Mouse (Mus musculus) hindbrain, embryonic 15.5 days (tissue): ENCODE results near the gene Rab4b. TPM values are rescaled to one million over a fixed set of nuclear protein-coding genes. Genes with fewer than 3 reads are reported as not detected.

Experiments
- ATAC-seq: fragments of 200-750 bp; cut with Nextera tagmentation; 2 replicates; pipeline ENCODE4 v1.8.0; 2017; ENCODE audit warnings: low read depth, moderate number of reproducible peaks, moderate TSS enrichment; ENCODE audit not compliant: low FRiP score
- H3K27ac ChIP-seq: fragments of 300-500 bp; sonication (generic); replicated peaks from 2 replicates; pipeline ENCODE4 v1.5.1; 2015; ENCODE audit warnings: mild to moderate bottlenecking, inconsistent platforms
- H3K27me3 ChIP-seq: fragments of 300-500 bp; sonication (generic); 2 replicates; pipeline ENCODE4 v1.6.1; 2015; ENCODE audit warnings: control low read depth, inconsistent platforms
- H3K36me3 ChIP-seq: fragments of 300-500 bp; sonication (generic); 2 replicates; pipeline ENCODE4 v1.6.1; 2015; ENCODE audit warnings: control low read depth, inconsistent platforms
- H3K4me1 ChIP-seq: fragments of 300-500 bp; sonication (generic); replicated peaks from 2 replicates; pipeline ENCODE4 v1.6.1; 2015; ENCODE audit warnings: control low read depth, inconsistent platforms
- H3K4me2 ChIP-seq: fragments of 300-500 bp; sonication (generic); 2 replicates; pipeline ENCODE4 v1.6.1; 2015; ENCODE audit warnings: moderate library complexity, mild to moderate bottlenecking, inconsistent platforms
- H3K4me3 ChIP-seq: fragments of 300-500 bp; sonication (generic); 2 replicates; pipeline ENCODE4 v1.5.1; 2015; ENCODE audit warnings: mild to moderate bottlenecking, inconsistent platforms
- H3K9ac ChIP-seq: fragments of 300-500 bp; sonication (generic); 2 replicates; pipeline ENCODE4 v1.6.1; 2015; ENCODE audit warnings: inconsistent platforms
- H3K9me3 ChIP-seq: fragments of 300-500 bp; sonication (generic); 2 replicates; pipeline ENCODE4 v1.6.1; 2016; ENCODE audit warnings: control low read depth, inconsistent platforms
- WGBS: fragments of 180-500 bp; shearing (Covaris S2); methylation state at CpG from one replicate; pipeline ENCODE4 v1.1.7; 2015; 5-methylcytosine and 5-hydroxymethylcytosine counted together
- polyA plus RNA-seq: library from polyadenylated mRNA; unstranded; fragments of >200 nt; fragmentation: Nextera tagmentation; extraction: Ambion mirVana; gene quantifications from 2 replicates; pipeline ENCODE4 v1.2.1, GENCODE M21; 2015

Gene Rab4b
- polyA plus RNA-seq, 1 experiment from 2014 or later = 111 TPM

DNA sequence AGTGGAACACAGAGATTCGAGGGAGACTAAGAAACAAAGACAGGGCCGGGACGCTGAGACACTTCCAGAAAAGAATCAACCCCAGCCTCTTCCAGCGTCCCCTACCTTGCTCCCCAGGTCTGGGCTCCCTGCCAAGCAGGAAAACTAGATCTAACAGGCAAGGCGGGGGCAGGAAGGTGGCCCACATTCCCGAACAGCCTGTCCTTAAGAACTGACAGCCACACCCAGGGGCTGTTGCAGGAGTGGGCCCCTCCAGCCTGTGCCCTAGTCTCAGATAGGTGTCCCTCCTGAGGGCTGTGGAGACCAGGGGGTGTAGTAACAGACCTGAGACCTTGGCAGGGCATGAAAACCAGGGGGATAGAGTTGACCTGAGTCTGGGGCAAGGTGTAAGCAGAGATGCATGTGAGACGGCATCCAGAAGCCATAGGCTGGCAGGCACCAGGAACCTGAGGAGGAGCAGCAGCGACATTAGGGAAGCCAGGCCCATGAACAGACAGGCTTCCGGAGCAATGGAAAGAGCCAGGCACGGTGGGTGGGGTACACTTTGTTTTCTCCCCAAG, 25.4 kb downstream of the Rab4b start, which contains the start of gene Cyp2t4:
Gene Cyp2t4, plus strand, starts transcription at position 510 of the 560 bp plus-strand sequence.
- peak; percentile 44; the same call in 1 of the 2 replicates for ATAC-seq
- no peaks in the 10 kb centered on the region for H3K27me3 ChIP-seq

DNA sequence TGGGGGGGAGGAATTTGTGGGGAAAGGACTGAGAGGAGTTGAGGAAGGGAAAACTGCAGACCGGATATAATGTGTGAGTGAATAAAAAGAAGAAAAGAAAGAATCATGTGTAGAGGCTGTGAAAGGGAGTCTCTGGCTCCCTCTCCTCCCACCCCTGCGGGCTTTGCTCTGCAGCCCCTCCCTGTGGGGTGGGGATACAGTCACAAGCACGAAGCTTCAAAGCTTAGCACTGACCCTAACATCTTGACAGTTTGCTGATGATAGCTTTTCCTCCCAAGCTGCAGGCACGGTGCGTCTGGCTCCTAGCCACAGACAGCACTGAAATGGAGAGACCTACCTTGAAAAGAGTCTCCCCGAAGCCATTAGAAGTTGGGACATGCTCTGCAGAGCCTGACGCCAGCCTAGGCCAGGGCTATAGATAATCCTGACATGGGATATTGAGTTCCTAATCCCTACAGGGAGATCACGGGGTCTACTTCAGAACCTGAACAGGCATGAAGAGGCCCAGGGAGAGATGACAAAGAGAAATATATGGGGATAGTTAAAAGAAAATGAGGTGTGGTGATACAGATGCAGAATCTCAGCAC, 42.2 kb downstream of the Rab4b start:
- ATAC-seq = no peak
- WGBS = 69% methylated on average over 8 of the region's 8 CpGs
- no peak overlapping the region for H3K4me2 ChIP-seq

More for the DNA sequence above, 25.4 kb downstream of the Rab4b start, which contains the start of gene Cyp2t4:
- Histone ChIP-seq H3K4me3 (no peak within 1 kb of the TSS), H3K9ac (no peak within 1 kb of the TSS), H3K36me3 (peaks cover 12% of the 10 kb centered on the region), H3K4me1 (no peaks in the 10 kb centered on the region), H3K9me3 (no peaks in the 10 kb centered on the region), H3K27ac (no peak within 1 kb of the TSS), H3K4me2 (no peak within 1 kb of the TSS)
- WGBS = 77% methylated on average over 10 of the region's 10 CpGs

DNA sequence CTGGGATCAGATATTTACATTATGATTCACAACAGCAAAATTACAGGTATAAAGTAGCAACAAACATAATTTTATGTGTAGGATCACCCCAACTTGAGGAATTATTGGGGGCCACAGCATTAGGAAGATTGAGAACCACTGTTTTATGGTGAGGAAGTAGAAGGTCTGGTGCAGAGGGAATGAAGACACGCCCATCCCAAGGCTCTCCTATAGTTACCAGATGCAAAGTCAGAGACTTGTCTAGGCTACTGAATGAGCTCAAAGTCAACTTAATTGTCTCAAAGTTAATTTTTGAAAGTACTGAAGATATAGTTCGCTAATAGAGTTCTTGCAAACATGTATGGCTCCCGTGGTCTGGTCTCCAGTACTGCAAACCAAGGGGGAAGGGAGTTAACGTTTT, 44.9 kb downstream of the Rab4b start:
- no peak for ATAC-seq
- no peaks in the 10 kb centered on the region for H3K27me3 ChIP-seq
- 88% methylated on average over 4 of the region's 4 CpGs for WGBS

More for the DNA sequence above, 42.2 kb downstream of the Rab4b start:
- Histone ChIP-seq H3K36me3 (no peaks in the 10 kb centered on the region), H3K27me3 (no peaks in the 10 kb centered on the region), H3K4me1 (no peaks in the 10 kb centered on the region), H3K9ac (no peak overlapping the region), H3K4me3 (no peak overlapping the region), H3K9me3 (no peaks in the 10 kb centered on the region; the same call in 1 of the 2 replicates), H3K27ac (no peak overlapping the region)

DNA sequence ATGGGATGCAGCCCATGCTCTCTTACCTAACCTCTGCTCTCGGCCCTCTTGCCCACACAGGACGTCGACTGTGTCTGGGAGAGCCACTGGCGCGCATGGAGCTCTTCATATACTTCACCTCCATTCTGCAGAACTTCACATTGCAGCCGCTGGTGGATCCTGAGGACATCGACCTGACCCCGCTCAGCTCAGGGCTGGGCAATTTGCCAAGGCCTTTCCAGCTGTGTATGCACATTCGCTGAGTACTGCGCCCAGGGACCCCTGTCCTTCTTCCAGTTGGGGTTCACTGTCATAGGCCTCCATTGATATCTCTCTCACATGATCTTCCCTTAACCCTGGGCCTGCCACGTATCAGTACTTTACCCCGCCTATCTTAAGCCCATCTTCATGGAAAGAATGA, 45.5 kb downstream of the Rab4b start:
- H3K27ac ChIP-seq = no peak overlapping the region
- H3K36me3 ChIP-seq = no peaks in the 10 kb centered on the region
- no peak overlapping the region for H3K4me3 ChIP-seq
- H3K4me1 ChIP-seq = no peaks in the 10 kb centered on the region
- H3K9me3 ChIP-seq = no peaks in the 10 kb centered on the region
- no peak for ATAC-seq
- 69% methylated on average over 12 of the region's 12 CpGs for whole genome bisulfite sequencing
- no peak overlapping the region for H3K4me2 ChIP-seq
- H3K9ac ChIP-seq = no peak overlapping the region
- H3K27me3 ChIP-seq = no peaks in the 10 kb centered on the region

More for the DNA sequence above, 44.9 kb downstream of the Rab4b start:
- H3K36me3 ChIP-seq = no peaks in the 10 kb centered on the region
- no peak overlapping the region for H3K4me3 ChIP-seq
- H3K4me1 ChIP-seq = no peaks in the 10 kb centered on the region
- H3K9ac ChIP-seq = no peak overlapping the region
- H3K9me3 ChIP-seq = no peaks in the 10 kb centered on the region
- H3K4me2 ChIP-seq = no peak overlapping the region
- no peak overlapping the region for H3K27ac ChIP-seq

DNA sequence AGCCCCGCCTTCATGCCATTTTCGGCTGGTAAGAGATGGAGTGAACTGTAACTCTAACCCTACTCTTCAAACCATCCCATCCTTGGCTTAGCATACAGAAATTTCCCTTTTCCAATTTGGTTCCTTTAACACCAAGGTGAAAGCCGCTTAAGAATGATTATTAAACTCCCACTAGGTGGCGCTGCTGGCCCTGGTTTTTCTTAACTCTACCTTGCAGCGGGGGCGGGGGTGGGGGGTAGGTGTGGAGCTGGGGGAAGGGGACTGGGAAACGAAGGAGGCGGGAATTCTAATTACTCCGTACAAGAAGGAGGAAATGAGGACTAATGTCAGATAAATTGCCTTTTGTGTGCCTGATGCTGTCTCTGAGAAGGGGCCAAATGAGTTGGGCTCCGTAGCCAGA, 46.1 kb downstream of the Rab4b start:
- ATAC-seq = no peak
- H3K27me3 ChIP-seq = no peaks in the 10 kb centered on the region
- 17% methylated on average over 10 of the region's 10 CpGs for WGBS
- H3K4me1 ChIP-seq = no peaks in the 10 kb centered on the region
- no peaks in the 10 kb centered on the region for H3K9me3 ChIP-seq
- no peaks in the 10 kb centered on the region for H3K36me3 ChIP-seq
- no peak overlapping the region for H3K4me2 ChIP-seq
- no peak overlapping the region for H3K27ac ChIP-seq
- no peak overlapping the region for H3K9ac ChIP-seq
- H3K4me3 ChIP-seq = no peak overlapping the region

DNA sequence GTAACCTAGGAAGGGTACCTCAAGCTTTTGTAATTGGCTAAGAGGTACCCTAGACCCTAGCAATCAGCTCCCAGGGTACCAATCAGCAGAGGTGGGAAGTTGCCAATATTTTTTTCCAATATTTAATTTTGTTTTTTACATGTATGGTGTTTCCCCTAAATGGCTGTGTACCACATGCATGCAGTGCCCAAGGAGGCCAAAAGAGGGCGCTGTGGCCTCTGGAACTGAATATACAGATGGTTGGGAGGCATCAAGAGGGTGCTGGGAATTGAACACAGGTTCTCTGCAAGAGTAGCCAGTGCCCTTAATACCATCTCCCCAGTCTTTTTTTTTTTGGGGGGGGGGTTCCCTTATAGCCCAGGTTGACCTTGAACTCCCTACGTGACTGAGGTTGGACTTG, 47.3 kb downstream of the Rab4b start:
- no peaks in the 10 kb centered on the region for H3K9me3 ChIP-seq
- no peaks in the 10 kb centered on the region for H3K36me3 ChIP-seq
- H3K27me3 ChIP-seq = no peaks in the 10 kb centered on the region
- no peak for ATAC-seq
- no peak overlapping the region for H3K9ac ChIP-seq
- 69% methylated on average over 2 of the region's 2 CpGs for WGBS
- no peak overlapping the region for H3K4me3 ChIP-seq
- H3K4me2 ChIP-seq = no peak overlapping the region
- no peak overlapping the region for H3K27ac ChIP-seq
- H3K4me1 ChIP-seq = no peaks in the 10 kb centered on the region

DNA sequence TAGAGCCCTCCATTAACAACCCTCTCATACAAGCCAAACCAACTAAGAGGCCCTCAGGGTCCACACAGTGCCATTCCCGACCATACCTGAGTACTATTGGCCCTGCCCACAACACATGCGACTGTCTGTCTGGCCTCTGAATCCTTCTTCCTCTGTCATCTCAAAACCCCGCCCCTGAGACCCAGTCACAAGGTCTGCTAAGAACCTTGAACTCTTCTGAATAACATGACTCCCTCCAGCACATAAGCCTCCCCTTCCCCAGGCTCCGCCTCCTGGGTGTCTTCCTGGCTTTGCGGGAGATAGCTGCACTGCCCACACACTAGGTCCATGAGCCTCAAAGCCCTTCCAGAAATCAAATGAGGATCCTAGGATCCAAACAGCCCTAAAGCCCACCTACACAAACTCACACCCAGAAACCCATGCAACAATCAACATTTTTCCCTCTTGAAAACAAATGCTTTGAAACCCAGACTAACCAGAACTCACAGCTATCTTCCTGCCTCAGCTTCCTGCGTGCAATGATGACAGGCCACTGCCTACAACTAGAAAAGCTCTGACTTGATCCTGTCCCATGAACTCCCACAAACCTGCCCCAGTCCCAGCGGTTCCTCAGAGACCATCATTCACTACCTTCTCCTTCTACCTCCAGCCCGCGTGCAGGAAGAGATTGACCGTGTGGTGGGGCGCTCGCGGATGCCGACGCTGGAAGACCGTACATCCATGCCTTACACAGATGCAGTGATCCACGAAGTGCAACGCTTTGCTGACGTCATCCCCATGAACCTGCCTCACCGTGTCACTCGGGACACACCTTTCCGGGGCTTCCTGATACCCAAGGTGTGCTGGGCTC, 48.0 kb downstream of the Rab4b start:
- Histone ChIP-seq H3K27me3 (no peaks in the 10 kb centered on the region), H3K4me3 (no peak overlapping the region), H3K9me3 (no peaks in the 10 kb centered on the region), H3K27ac (no peak overlapping the region), H3K4me2 (no peak overlapping the region), H3K4me1 (no peaks in the 10 kb centered on the region), H3K9ac (no peak overlapping the region), H3K36me3 (no peaks in the 10 kb centered on the region)
- 90% methylated on average over 22 of the region's 22 CpGs for WGBS
- ATAC-seq = no peak

DNA sequence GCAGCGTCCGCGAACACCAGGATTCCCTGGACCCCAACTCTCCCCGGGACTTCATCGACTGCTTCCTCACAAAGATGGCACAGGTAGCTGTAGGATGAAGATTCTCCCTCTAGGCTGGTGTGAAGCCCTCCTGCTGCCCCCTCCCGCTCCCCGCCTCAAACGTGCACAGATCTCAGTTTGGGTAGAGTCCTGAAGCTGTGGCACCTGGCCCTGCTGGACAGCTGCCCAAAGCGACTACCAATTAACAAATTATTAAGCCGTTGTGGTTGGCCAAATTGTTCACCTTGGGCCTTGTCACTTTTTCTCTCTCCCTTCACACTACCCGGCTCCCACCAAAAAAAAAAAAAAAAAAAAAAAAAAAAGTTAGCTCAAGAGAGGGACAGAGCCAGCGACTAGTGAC, 48.9 kb downstream of the Rab4b start:
- Histone ChIP-seq H3K4me1 (no peaks in the 10 kb centered on the region), H3K9me3 (no peaks in the 10 kb centered on the region), H3K4me3 (no peak overlapping the region), H3K36me3 (no peaks in the 10 kb centered on the region), H3K27ac (no peak overlapping the region), H3K27me3 (no peaks in the 10 kb centered on the region), H3K9ac (no peak overlapping the region), H3K4me2 (no peak overlapping the region)
- ATAC-seq = no peak
- 91% methylated on average over 12 of the region's 12 CpGs for WGBS

DNA sequence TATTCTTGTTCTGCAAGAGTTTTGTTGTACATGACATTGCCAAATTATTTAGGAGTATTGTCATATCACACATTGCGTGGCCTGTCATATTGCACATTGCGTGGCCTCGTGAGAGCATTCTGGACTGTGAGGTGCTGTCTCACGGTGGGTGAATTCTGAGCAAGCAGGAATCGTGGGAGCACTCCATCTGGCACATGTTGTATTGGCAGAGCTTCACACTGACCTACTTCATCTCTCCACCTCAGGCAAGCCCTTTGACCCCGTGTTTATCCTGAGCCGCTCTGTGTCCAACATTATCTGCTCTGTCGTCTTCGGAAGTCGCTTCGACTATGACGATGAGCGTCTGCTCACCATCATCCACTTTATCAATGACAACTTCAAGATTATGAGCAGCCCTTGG, 49.8 kb downstream of the Rab4b start:
- Histone ChIP-seq H3K36me3 (no peaks in the 10 kb centered on the region), H3K9me3 (no peaks in the 10 kb centered on the region), H3K4me1 (no peaks in the 10 kb centered on the region), H3K4me2 (no peak overlapping the region), H3K4me3 (no peak overlapping the region), H3K27ac (no peak overlapping the region), H3K9ac (no peak overlapping the region), H3K27me3 (no peaks in the 10 kb centered on the region)
- 95% methylated on average over 13 of the region's 13 CpGs for WGBS
- ATAC-seq = no peak

DNA sequence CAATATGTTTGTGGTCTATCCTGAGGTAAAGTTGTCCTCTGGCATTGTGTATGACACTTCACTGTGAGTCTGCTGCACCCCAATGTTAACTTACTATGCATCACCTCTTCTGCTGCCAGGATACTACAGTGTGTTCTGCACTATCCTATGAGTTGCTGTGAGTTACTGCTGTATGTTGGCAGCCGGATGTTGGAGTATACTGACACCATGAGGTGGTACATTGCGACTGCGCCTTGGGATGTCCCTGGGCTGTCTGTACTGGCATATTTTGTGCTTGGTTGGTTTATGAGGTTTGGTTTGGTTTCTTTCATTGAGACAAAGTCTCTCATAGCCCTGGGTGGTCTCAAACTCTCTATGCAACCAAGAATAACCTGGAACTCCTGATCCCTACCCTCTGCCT, 50.5 kb downstream of the Rab4b start:
- Histone ChIP-seq H3K4me2 (no peak overlapping the region), H3K36me3 (no peaks in the 10 kb centered on the region), H3K4me1 (no peaks in the 10 kb centered on the region), H3K27ac (no peak overlapping the region), H3K9ac (no peak overlapping the region), H3K27me3 (no peaks in the 10 kb centered on the region), H3K9me3 (no peaks in the 10 kb centered on the region), H3K4me3 (no peak overlapping the region)
- no peak for ATAC-seq
- WGBS = 52% methylated on average over 3 of the region's 3 CpGs

DNA sequence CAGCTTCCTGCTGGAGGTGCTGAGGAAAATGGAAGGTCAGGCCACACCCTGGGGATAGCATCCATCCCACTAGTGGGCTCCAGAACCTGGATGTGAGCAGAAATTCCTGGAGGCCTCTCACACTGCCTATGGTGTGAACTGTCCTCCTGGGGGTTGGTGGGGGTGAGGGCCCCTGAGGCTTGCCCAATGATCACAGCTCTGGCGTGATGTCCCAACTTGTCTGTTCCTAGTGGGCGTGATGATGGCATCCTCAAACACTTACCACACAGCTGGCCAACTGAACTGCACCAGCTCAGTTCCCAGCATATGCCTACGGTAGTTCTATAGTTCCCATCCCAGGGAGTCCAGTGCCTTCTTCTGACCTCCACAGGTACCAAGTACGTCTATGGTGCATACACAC, 53.7 kb downstream of the Rab4b start:
- H3K27ac ChIP-seq = no peak overlapping the region
- ATAC-seq = no peak
- no peak overlapping the region for H3K9ac ChIP-seq
- no peaks in the 10 kb centered on the region for H3K4me1 ChIP-seq
- WGBS = 87% methylated on average over 4 of the region's 4 CpGs
- no peaks in the 10 kb centered on the region for H3K9me3 ChIP-seq
- H3K4me2 ChIP-seq = no peak overlapping the region
- H3K4me3 ChIP-seq = no peak overlapping the region
- H3K27me3 ChIP-seq = no peaks in the 10 kb centered on the region
- H3K36me3 ChIP-seq = no peaks in the 10 kb centered on the region

DNA sequence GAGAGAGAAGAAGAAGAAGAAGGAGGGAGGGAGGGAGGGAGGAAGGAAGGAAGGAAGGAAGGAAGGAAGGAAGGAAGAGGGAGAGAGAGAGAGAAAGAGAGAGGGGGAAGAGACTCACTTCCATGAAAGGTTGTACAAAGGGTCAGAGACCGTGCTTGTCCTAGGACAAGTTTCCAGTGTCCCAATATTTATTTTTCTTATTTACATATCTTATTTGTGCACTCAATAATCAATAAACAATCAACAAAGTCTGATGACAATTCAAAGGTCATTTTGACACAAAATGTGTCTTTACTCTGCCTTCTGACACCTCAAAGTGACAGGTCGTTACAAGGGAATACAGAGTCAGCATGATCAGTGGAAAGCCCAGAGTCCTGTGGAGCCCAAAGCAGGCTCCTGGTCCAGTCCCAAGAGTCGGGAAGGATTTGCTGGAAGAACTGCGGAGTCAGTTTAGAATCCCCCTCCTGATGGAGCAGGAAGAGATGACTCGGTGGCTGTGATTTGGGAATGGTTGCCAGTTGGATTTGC, 54.3 kb downstream of the Rab4b start:
- WGBS = 79% methylated on average over 5 of the region's 5 CpGs
- no peaks in the 10 kb centered on the region for H3K36me3 ChIP-seq
- no peaks in the 10 kb centered on the region for H3K4me1 ChIP-seq
- no peaks in the 10 kb centered on the region for H3K27me3 ChIP-seq
- no peak overlapping the region for H3K9ac ChIP-seq
- ATAC-seq = no peak
- no peaks in the 10 kb centered on the region for H3K9me3 ChIP-seq
- H3K4me3 ChIP-seq = no peak overlapping the region
- no peak overlapping the region for H3K27ac ChIP-seq
- H3K4me2 ChIP-seq = no peak overlapping the region
